Mouse (Mus musculus): ENCODE data around the gene Polr1c.

Gene Polr1c

GRCm38 (mm10) chr17:46247512-46248188, at the start of gene Polr1c, which contains the start of gene Yipf3:
Gene Polr1c, minus strand, starts transcription at chr17:46248054.
Gene Yipf3, plus strand, starts transcription at chr17:46248080.
- DNase-seq: peak; percentile 97 to 98

- no peak for DNase-seq
These were observed 49.1 kb upstream of the Polr1c start for GRCm38 (mm10) chr17:46297028-46297363.

GRCm38 (mm10) chr17:46296601-46297000, 48.7 kb upstream of the Polr1c start:
- DNase-seq: peak in 1 of 2 experiments; percentile 19

- DNase-seq: peak; percentile 86 to 92
These were observed 39.8 kb upstream of the Polr1c start for GRCm38 (mm10) chr17:46287678-46288095.

- DNase-seq: no peak
These were observed 37.6 kb upstream of the Polr1c start for GRCm38 (mm10) chr17:46285407-46285806.

- no peak for DNase-seq
These were observed 36.8 kb upstream of the Polr1c start for GRCm38 (mm10) chr17:46284653-46285052.

- DNase-seq: peak; percentile 41 to 73
These were observed 36.1 kb upstream of the Polr1c start for GRCm38 (mm10) chr17:46283911-46284310.

- DNase-seq: peak; percentile 39 to 64
These were observed 35.3 kb upstream of the Polr1c start for GRCm38 (mm10) chr17:46283140-46283539.

GRCm38 (mm10) chr17:46282483-46283123, 34.7 kb upstream of the Polr1c start, which contains the start of gene Tjap1:
Gene Tjap1, minus strand, starts transcription at chr17:46283026.
- peak; percentile 89 to 95 for DNase-seq

- DNase-seq: no peak
These were observed 30.3 kb upstream of the Polr1c start for GRCm38 (mm10) chr17:46278011-46278765.

- DNase-seq: no peak
These were observed 29.7 kb upstream of the Polr1c start for GRCm38 (mm10) chr17:46277586-46277985.

GRCm38 (mm10) chr17:46275506-46275905, 27.7 kb upstream of the Polr1c start:
- DNase-seq: peak in 1 of 2 experiments; percentile 6

- peak in 1 of 2 experiments; percentile 25 for DNase-seq
These were observed 27.2 kb upstream of the Polr1c start for GRCm38 (mm10) chr17:46275034-46275433.

GRCm38 (mm10) chr17:46274465-46274864, 26.6 kb upstream of the Polr1c start:
- peak in 1 of 2 experiments; percentile 30 for DNase-seq

GRCm38 (mm10) chr17:46273803-46274236, 26.0 kb upstream of the Polr1c start:
- DNase-seq: peak in 1 of 2 experiments; percentile 28

- DNase-seq: peak; percentile 62 to 86
These were observed 24.8 kb upstream of the Polr1c start for GRCm38 (mm10) chr17:46272675-46273074.

GRCm38 (mm10) chr17:46272058-46272457, 24.2 kb upstream of the Polr1c start:
- DNase-seq: peak in 1 of 2 experiments; percentile 19

GRCm38 (mm10) chr17:46269771-46270534, 22.1 kb upstream of the Polr1c start:
- peak; percentile 58 to 85 for DNase-seq

GRCm38 (mm10) chr17:46268026-46268720, 20.3 kb upstream of the Polr1c start:
- no peak for DNase-seq

- no peak for DNase-seq
These were observed 19.7 kb upstream of the Polr1c start for GRCm38 (mm10) chr17:46267511-46267910.

- DNase-seq: no peak
These were observed 19.1 kb upstream of the Polr1c start for GRCm38 (mm10) chr17:46266986-46267385.

Measured in kidney, postnatal 25 days (tissue).